Comparison of ENCODE assay signal across 8 mouse cellular contexts in genomic region chr16:21353545-21353944, GRCm38 (mm10).
DNase-seq lines count a peak whose midpoint lies in the region.
"Had no signal": no experiment of that assay in that cellular context is flagged by ENCODE, and none has a peak within 500 bp of the region (broad histone marks: within the 10 kb centered on the region; RNA-seq: fewer than 3 reads in every experiment).

No protein-coding gene starts in this region.

- peak; percentile 37 to 61 for DNase-seq in left cerebral cortex, adult 18-20 months (ENCODE audit: low spot score in 2 of 2)
- no peak for DNase-seq in left cerebral cortex, adult 11 months (ENCODE audit: low spot score)
- peak; percentile 90 for DNase-seq in brain, adult 2 months (ENCODE audit: low read depth, low spot score)
- DNase-seq in frontal cortex, postnatal 36 days (ENCODE audit: low spot score in 2 of 2) = peak; percentile 32 to 68
- peak; percentile 34 for DNase-seq in right cerebral cortex, postnatal 25 days
- no peak for DNase-seq in urinary bladder, postnatal 4 days (ENCODE audit: low spot score in 2 of 2)
- DNase-seq in liver = no peak
- DNase-seq: adrenal gland, adult 8-10 months had no signal

Comparison
In these comparisons a context has a peak if more than half of its experiments do, and no peak if none do; other contexts are left out.
1. DNase-seq: peak in left cerebral cortex, adult 18-20 months (2 of 2), brain, adult 2 months (single experiment), frontal cortex, postnatal 36 days (2 of 2) and right cerebral cortex, postnatal 25 days (single experiment); none in left cerebral cortex, adult 11 months (single experiment), urinary bladder, postnatal 4 days (0 of 2) and liver (single experiment).